Mouse (Mus musculus) ES-Bruce4 (cell line): ENCODE measurements around the gene Serpina3j.

Experiments
- CTCF ChIP-seq: IDR thresholded peaks from one replicate; pipeline ENCODE4 v1.8.1; 2011; ENCODE audit warnings: low read depth, low read length
- POLR2A ChIP-seq: IDR thresholded peaks from one replicate; pipeline ENCODE4 v1.8.1; 2011; ENCODE audit warnings: low read length; ENCODE audit not compliant: insufficient read depth

GRCm38 (mm10) chr12:104298049-104298448, 16.3 kb upstream of the Serpina3j start:
- no peak for TF ChIP-seq POLR2A
- TF ChIP-seq CTCF, result no peak
